Mouse (Mus musculus) forebrain, postnatal 0 days (tissue): ENCODE data around the gene Fezf1. TPM values are rescaled to one million over a fixed set of nuclear protein-coding genes. Genes with fewer than 3 reads are reported as not detected.
A peak's percentile ranks its signal among the peaks of the same experiment; 100 is the strongest.

ENCODE experiments used
- ATAC-seq: fragments of 200-750 bp; cut with Nextera tagmentation; 2 replicates; pipeline ENCODE4 v1.8.0; 2017; ENCODE audit warnings: mild to moderate bottlenecking, moderate library complexity
- DNase-seq: peaks from one replicate; pipeline ENCODE4 v3.0.0-alpha.2; 2015
- H3K27ac ChIP-seq: fragments of 300-500 bp; sonication (generic); 2 replicates; pipeline ENCODE4 v1.5.1; 2014; ENCODE audit warnings: low read depth, mild to moderate bottlenecking, antibody characterized with exemption, low read length, moderate library complexity, mixed read lengths
- H3K27me3 ChIP-seq: fragments of 300-500 bp; sonication (generic); 2 replicates; pipeline ENCODE4 v1.6.1; 2014; ENCODE audit warnings: mild to moderate bottlenecking, low read length, mixed read lengths; ENCODE audit not compliant: insufficient read depth
- H3K36me3 ChIP-seq: fragments of 300-500 bp; sonication (generic); 2 replicates; pipeline ENCODE4 v1.6.1; 2014; ENCODE audit warnings: mild to moderate bottlenecking, moderate library complexity; ENCODE audit not compliant: insufficient read depth
- H3K4me1 ChIP-seq: fragments of 300-500 bp; sonication (generic); 2 replicates; pipeline ENCODE4 v1.6.1; 2014; ENCODE audit warnings: antibody characterized with exemption; ENCODE audit not compliant: insufficient read depth
- H3K4me2 ChIP-seq: fragments of 300-500 bp; sonication (generic); 2 replicates; pipeline ENCODE4 v1.6.1; 2014; ENCODE audit warnings: low read depth, mild to moderate bottlenecking, moderate library complexity
- H3K4me3 ChIP-seq: fragments of 300-500 bp; sonication (generic); 2 replicates; pipeline ENCODE4 v1.5.1; 2014; ENCODE audit warnings: low read depth, low read length, mixed read lengths
- H3K9ac ChIP-seq: fragments of 300-500 bp; sonication (generic); 2 replicates; pipeline ENCODE4 v1.6.1; 2014; ENCODE audit warnings: mild to moderate bottlenecking
- H3K9me3 ChIP-seq: fragments of 300-500 bp; sonication (generic); 2 replicates; pipeline ENCODE4 v1.6.1; 2016; ENCODE audit warnings: low read length
- CTCF ChIP-seq: sonication (generic); IDR thresholded peaks from 2 replicates; pipeline ENCODE4 v1.5.1; 2016; ENCODE audit warnings: antibody characterized with exemption, control low read depth, low read depth
- WGBS: fragments of 180-500 bp; shearing (Covaris S2); extraction: QIAGEN DNeasy Blood & Tissue Kit; methylation state at CpG from one replicate; pipeline ENCODE4 v1.1.7; 2014; 5-methylcytosine and 5-hydroxymethylcytosine counted together
- polyA plus RNA-seq: library from polyadenylated mRNA; unstranded; fragments of >200 nt; fragmentation: Nextera tagmentation; extraction: Ambion mirVana; gene quantifications from 2 replicates; pipeline ENCODE4 v1.2.1, GENCODE M21; 2015
- total RNA-seq: library from RNA; depleted of rRNA; stranded (reverse); fragments of >200 nt; gene quantifications from 2 replicates; pipeline ENCODE4 v1.2.3, GENCODE M21; 2014

Fezf1 gene
- total and polyA plus RNA-seq, 2 experiments from 2014 or later = 10.0 to 19.7 TPM

DNA sequence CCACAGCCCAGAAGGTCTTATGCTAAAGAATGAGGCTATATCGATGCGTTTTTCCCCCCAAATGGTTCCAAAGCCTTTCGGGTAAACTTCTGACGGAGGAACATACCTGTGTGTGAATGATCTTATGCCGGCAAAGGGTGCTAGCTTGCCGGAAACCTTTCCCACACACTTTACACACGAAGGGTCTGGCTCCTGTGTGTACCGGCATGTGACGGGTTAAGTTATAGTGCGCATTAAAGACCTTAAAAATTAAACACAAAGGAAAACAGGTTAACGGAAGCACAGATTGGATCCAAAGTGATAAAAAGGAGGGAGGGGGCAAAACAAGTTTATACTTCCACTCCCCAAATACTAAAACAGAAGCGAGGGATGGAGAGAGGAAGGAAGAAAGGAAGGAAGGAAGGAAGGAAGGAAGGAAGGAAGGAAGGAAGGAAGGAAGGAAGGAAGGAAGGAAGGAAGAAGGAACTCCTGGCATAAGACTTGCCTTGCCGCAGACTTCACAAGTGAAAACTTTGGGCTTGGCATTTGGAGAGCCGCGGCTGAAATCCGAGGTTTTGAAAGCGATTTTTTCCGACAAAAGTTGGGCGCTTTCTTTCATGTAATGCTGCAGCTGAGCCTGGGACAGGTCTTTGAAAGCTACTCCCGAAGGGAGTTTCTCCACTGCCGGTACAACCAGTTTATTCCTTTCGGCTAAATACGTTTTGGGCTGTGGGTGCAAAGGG, 1.2 kb downstream of the Fezf1 start:
- DNase-seq = peak; percentile 45
- no peak overlapping the region for H3K27ac ChIP-seq
- H3K9ac ChIP-seq = no peak overlapping the region
- H3K4me1 ChIP-seq = no peaks in the 10 kb centered on the region
- ATAC-seq = no peak
- H3K9me3 ChIP-seq = no peaks in the 10 kb centered on the region
- peak overlapping the region; percentile 11; the same call in 1 of the 2 replicates for H3K4me3 ChIP-seq
- no peak overlapping the region for H3K4me2 ChIP-seq
- no peak for TF ChIP-seq CTCF
- WGBS = 3% methylated on average over 23 of the region's 23 CpGs
- H3K27me3 ChIP-seq = peaks cover 83% of the 10 kb centered on the region
- H3K36me3 ChIP-seq = no peaks in the 10 kb centered on the region

DNA sequence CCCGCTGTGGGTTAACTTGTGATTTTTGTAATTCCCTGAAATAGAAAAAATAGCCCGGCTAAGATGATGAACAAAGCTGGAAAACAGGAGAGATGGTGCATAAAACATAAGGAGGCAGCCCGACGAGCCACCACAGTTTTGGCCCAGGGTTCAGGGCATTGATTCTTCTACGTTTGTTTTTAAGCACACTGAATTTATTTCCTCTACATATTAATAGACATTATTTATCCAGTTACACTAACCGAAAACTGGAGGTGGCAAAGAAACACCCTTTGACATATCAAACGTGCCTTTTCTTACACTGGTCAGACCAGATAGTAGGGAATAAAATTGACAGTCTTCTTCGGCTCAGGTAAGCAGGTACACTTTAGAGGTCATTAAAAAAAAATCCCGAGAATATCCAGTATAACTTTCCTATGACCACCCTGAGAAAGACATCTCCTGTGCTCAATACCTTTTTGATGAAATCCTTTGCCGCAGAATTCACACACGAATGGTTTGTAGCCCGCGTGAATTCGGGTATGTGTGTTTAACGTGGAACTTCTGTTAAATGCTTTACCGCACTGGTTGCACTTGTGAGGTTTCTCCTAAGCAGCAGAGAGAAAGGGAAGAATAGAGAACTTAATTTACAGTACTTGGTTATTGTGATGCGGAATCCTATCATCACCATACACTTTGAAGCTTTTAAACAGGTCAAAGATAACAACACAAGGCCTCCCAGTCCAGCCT, 1.9 kb downstream of the Fezf1 start:
- 10% methylated on average over 17 of the region's 17 CpGs for WGBS
- H3K9ac ChIP-seq = no peak overlapping the region
- TF ChIP-seq CTCF = no peak
- ATAC-seq (no peak), DNase-seq (peak; percentile 55)
- H3K9me3 ChIP-seq = no peaks in the 10 kb centered on the region
- no peaks in the 10 kb centered on the region for H3K4me1 ChIP-seq
- H3K4me3 ChIP-seq = no peak overlapping the region
- H3K27me3 ChIP-seq = peaks cover 85% of the 10 kb centered on the region
- H3K27ac ChIP-seq = no peak overlapping the region
- no peak overlapping the region for H3K4me2 ChIP-seq
- H3K36me3 ChIP-seq = no peaks in the 10 kb centered on the region

- H3K4me2 ChIP-seq = no peak overlapping the region
- WGBS = 4% methylated on average over 23 of the region's 23 CpGs
- H3K36me3 ChIP-seq = no peaks in the 10 kb centered on the region
- H3K4me3 ChIP-seq = no peak overlapping the region
- DNase-seq = peak; percentile 31
- H3K4me1 ChIP-seq = no peaks in the 10 kb centered on the region
- H3K27ac ChIP-seq = no peak overlapping the region
- no peak overlapping the region for H3K9ac ChIP-seq
- no peak for ATAC-seq
- no peak for TF ChIP-seq CTCF
- H3K9me3 ChIP-seq = no peaks in the 10 kb centered on the region
- H3K27me3 ChIP-seq = peaks cover 89% of the 10 kb centered on the region
These were observed 2.6 kb downstream of the Fezf1 start for GRCm38 (mm10) chr6:23245545-23246011.

- no peak for TF ChIP-seq CTCF
- DNase-seq (peak; percentile 35), ATAC-seq (no peak)
- Histone ChIP-seq H3K27ac (no peak overlapping the region), H3K4me1 (no peaks in the 10 kb centered on the region), H3K4me2 (no peak overlapping the region), H3K4me3 (no peak overlapping the region), H3K9me3 (no peaks in the 10 kb centered on the region), H3K9ac (no peak overlapping the region), H3K36me3 (no peaks in the 10 kb centered on the region), H3K27me3 (peaks cover 89% of the 10 kb centered on the region)
- 27% methylated on average over 9 of the region's 9 CpGs for WGBS
These were observed 3.0 kb downstream of the Fezf1 start for GRCm38 (mm10) chr6:23245121-23245520.

DNA sequence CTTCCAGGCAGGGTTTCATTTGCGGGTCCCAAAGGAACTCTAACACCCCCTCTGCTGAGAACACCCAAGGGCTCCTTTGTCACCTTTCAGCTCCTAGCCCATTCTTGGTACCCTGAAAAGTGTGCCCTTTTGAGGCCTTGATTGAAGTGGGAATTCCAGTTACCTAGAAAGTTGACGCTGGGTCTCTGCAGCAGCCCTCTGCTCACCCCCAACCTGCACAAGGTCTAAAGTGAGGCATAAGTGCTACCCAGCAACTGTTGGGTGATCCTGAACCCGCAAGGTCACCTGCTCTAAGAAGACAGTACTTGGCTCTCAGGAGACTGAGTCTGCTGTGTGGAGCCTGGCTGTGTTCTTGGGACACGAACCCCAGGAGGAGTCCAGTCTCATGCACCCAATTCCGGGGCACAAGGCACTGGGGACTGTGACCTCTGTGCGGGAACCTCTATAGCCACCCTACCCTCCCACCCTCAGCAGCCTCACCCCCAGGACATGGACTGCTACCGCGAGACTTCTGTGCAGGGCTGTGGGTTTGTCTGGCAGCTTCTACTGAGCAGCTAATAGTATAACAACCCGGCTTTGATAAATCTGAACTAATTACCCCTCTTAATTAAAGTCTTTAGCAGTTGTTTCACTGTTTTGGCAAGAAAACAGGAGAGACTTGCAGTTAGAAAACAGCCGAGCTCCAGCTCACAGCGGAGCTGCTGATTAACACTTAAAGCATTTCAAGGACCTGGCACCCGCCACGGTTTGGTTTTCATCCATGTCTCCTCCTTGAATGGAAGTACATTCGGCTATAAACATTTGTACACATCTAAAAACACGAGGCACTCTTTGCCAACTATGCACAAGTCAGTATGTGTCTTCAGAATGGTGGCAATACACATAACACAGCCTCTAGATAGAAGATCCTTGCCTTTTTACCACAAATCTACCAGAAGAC, 4.1 kb downstream of the Fezf1 start:
- H3K27ac ChIP-seq = no peak overlapping the region
- H3K4me3 ChIP-seq = no peak overlapping the region
- ATAC-seq (peak; percentile 81), DNase-seq (peak; percentile 68)
- peaks cover 89% of the 10 kb centered on the region for H3K27me3 ChIP-seq
- H3K4me2 ChIP-seq = no peak overlapping the region
- no peaks in the 10 kb centered on the region for H3K36me3 ChIP-seq
- no peak overlapping the region for H3K9ac ChIP-seq
- H3K4me1 ChIP-seq = no peaks in the 10 kb centered on the region
- 6% methylated on average over 15 of the region's 15 CpGs for WGBS
- TF ChIP-seq CTCF = no peak
- no peaks in the 10 kb centered on the region for H3K9me3 ChIP-seq

- Histone ChIP-seq H3K4me2 (no peak overlapping the region), H3K4me1 (no peaks in the 10 kb centered on the region), H3K27ac (no peak overlapping the region), H3K9ac (no peak overlapping the region), H3K4me3 (no peak overlapping the region), H3K27me3 (no peaks in the 10 kb centered on the region; the same call in 1 of the 2 replicates), H3K9me3 (no peaks in the 10 kb centered on the region), H3K36me3 (no peaks in the 10 kb centered on the region)
- ATAC-seq (no peak), DNase-seq (no peak)
- 19% methylated on average over 3 of the region's 3 CpGs for WGBS
- no peak for TF ChIP-seq CTCF
These were observed 36.7 kb downstream of the Fezf1 start for GRCm38 (mm10) chr6:23211499-23211898.
